In genomic region chr11:33871998-33872715, GRCm38 (mm10) we compare ENCODE assay signal across 9 mouse cellular contexts.
A peak's percentile ranks its signal among the peaks of the same experiment; 100 is the strongest.
DNase-seq lines count a peak whose midpoint lies in the region; ATAC-seq and TF ChIP-seq lines count a peak whose summit lies in the region.
"Had no signal": no experiment of that assay in that cellular context is flagged by ENCODE, and none has a peak within 500 bp of the region (broad histone marks: within the 10 kb centered on the region; RNA-seq: fewer than 3 reads in every experiment).

No protein-coding gene starts in this region.

- peaks cover 9% of the 10 kb centered on the region; the same call in 1 of the 2 replicates for H3K9me3 ChIP-seq in hindbrain, embryonic 12.5 days (replicated peaks)
- H3K9me3 ChIP-seq in hindbrain, embryonic 16.5 days (ENCODE audit: control insufficient read depth, low read length): no peaks in the 10 kb centered on the region
- no peaks in the 10 kb centered on the region for H3K9me3 ChIP-seq in limb, embryonic 14.5 days (ENCODE audit: control insufficient read depth, low read length)
- no peaks in the 10 kb centered on the region for H3K9me3 ChIP-seq in stomach, embryonic 15.5 days
- H3K9me3 ChIP-seq: hindbrain, embryonic 15.5 days had no signal

- no peak overlapping the region for H3K4me3 ChIP-seq in hindbrain, embryonic 12.5 days
- no peak overlapping the region for H3K4me3 ChIP-seq in hindbrain, embryonic 16.5 days (ENCODE audit: low read length)
- no peak overlapping the region for H3K4me3 ChIP-seq in limb, embryonic 14.5 days (replicated peaks; ENCODE audit: low read length)
- no peak overlapping the region for H3K4me3 ChIP-seq in stomach, embryonic 15.5 days (replicated peaks)
- H3K4me3 ChIP-seq: hindbrain, embryonic 15.5 days had no signal

- ATAC-seq in hindbrain, embryonic 12.5 days (ENCODE audit: low FRiP score): 0 out of 2 replicates have a peak, but pooled peaks have one; percentile 16
- ATAC-seq in hindbrain, embryonic 16.5 days: no peak
- 0 out of 2 replicates have a peak, but pooled peaks have one; percentile 37 for ATAC-seq in erythroblast, adult 5-6 weeks (replicated peaks; ENCODE audit: low FRiP score, poor library complexity, severe bottlenecking)
- ATAC-seq in limb, embryonic 14.5 days (ENCODE audit: low FRiP score, low read depth): no peak; the same call in 1 of the 2 replicates
- 0 out of 2 replicates have a peak, but pooled peaks have one; percentile 24 for ATAC-seq in stomach, embryonic 15.5 days (ENCODE audit: insufficient read depth, low FRiP score, low read depth)

- no peak overlapping the region for H3K9ac ChIP-seq in hindbrain, embryonic 12.5 days
- no peak overlapping the region for H3K9ac ChIP-seq in hindbrain, embryonic 16.5 days (ENCODE audit: low read depth, low read length)
- H3K9ac ChIP-seq in limb, embryonic 14.5 days (ENCODE audit: low read depth, low read length, severe bottlenecking): no peak overlapping the region
- H3K9ac ChIP-seq in stomach, embryonic 15.5 days: no peak overlapping the region
- H3K9ac ChIP-seq: hindbrain, embryonic 15.5 days had no signal

- DNase-seq in limb, embryonic 14.5 days (ENCODE audit: low spot score): peak; percentile 24
- DNase-seq in layer of hippocampus, adult 9-10 months (ENCODE audit: low spot score): no peak
- DNase-seq in cerebellum, postnatal 10 days: no peak
- no peak for DNase-seq in left cerebral cortex, adult 18-20 months (ENCODE audit: low spot score in 2 of 2)

- no peak for TF ChIP-seq POLR2A in limb, embryonic 14.5 days (IDR thresholded peaks at IDR 0.05; ENCODE audit: borderline replicate concordance, extremely low read depth, insufficient read depth, insufficient read length)

- 0 out of 2 replicates have a peak overlapping the region, but pooled peaks have one; percentile 30 for H3K27ac ChIP-seq in hindbrain, embryonic 12.5 days
- H3K27ac ChIP-seq in hindbrain, embryonic 16.5 days (ENCODE audit: low read depth, low read length): no peak overlapping the region
- no peak overlapping the region for H3K27ac ChIP-seq in limb, embryonic 14.5 days (replicated peaks; ENCODE audit: low read depth, low read length)
- peak overlapping the region; percentile 84 for H3K27ac ChIP-seq in stomach, embryonic 15.5 days
- H3K27ac ChIP-seq: hindbrain, embryonic 15.5 days had no signal

- no peak overlapping the region for H3K4me2 ChIP-seq in hindbrain, embryonic 12.5 days (replicated peaks)
- H3K4me2 ChIP-seq in hindbrain, embryonic 16.5 days (ENCODE audit: low read length): no peak overlapping the region
- no peak overlapping the region for H3K4me2 ChIP-seq in limb, embryonic 14.5 days (replicated peaks; ENCODE audit: low read depth, low read length, severe bottlenecking)
- H3K4me2 ChIP-seq in stomach, embryonic 15.5 days: no peak overlapping the region
- H3K4me2 ChIP-seq: hindbrain, embryonic 15.5 days had no signal

- WGBS in hindbrain, embryonic 12.5 days: 57% methylated on average over 9 of the region's 9 CpGs
- 53% methylated on average over 9 of the region's 9 CpGs for WGBS in hindbrain, embryonic 16.5 days
- WGBS in limb, embryonic 14.5 days: 26% methylated on average over 9 of the region's 9 CpGs
- 18% methylated on average over 9 of the region's 9 CpGs for WGBS in stomach, embryonic 15.5 days

- H3K27me3 ChIP-seq in hindbrain, embryonic 12.5 days: no peaks in the 10 kb centered on the region
- no peaks in the 10 kb centered on the region for H3K27me3 ChIP-seq in hindbrain, embryonic 16.5 days (replicated peaks; ENCODE audit: control insufficient read depth, insufficient read depth, low read length)
- H3K27me3 ChIP-seq in limb, embryonic 14.5 days (ENCODE audit: control insufficient read depth, insufficient read depth, low read length): no peaks in the 10 kb centered on the region
- H3K27me3 ChIP-seq in stomach, embryonic 15.5 days (replicated peaks): no peaks in the 10 kb centered on the region
- H3K27me3 ChIP-seq: hindbrain, embryonic 15.5 days had no signal

- H3K36me3 ChIP-seq in hindbrain, embryonic 12.5 days: no peaks in the 10 kb centered on the region
- H3K36me3 ChIP-seq in hindbrain, embryonic 16.5 days (ENCODE audit: control insufficient read depth, insufficient read depth, low read length): no peaks in the 10 kb centered on the region
- no peaks in the 10 kb centered on the region for H3K36me3 ChIP-seq in limb, embryonic 14.5 days (ENCODE audit: control insufficient read depth, insufficient read depth, low read length)
- no peaks in the 10 kb centered on the region for H3K36me3 ChIP-seq in stomach, embryonic 15.5 days
- H3K36me3 ChIP-seq: hindbrain, embryonic 15.5 days had no signal

- peaks cover 12% of the 10 kb centered on the region for H3K4me1 ChIP-seq in hindbrain, embryonic 12.5 days
- peaks cover 6% of the 10 kb centered on the region for H3K4me1 ChIP-seq in hindbrain, embryonic 16.5 days (ENCODE audit: control insufficient read depth, insufficient read depth, low read depth, low read length)
- H3K4me1 ChIP-seq in limb, embryonic 14.5 days (ENCODE audit: control insufficient read depth, insufficient read depth, low read length): peaks cover 8% of the 10 kb centered on the region
- peaks cover 20% of the 10 kb centered on the region for H3K4me1 ChIP-seq in stomach, embryonic 15.5 days

Comparison
In these comparisons a context has a peak if more than half of its experiments do, and no peak if none do; other contexts are left out.
1. ATAC-seq: peak in hindbrain, embryonic 12.5 days (single experiment), erythroblast, adult 5-6 weeks (single experiment) and stomach, embryonic 15.5 days (single experiment); none in hindbrain, embryonic 16.5 days (single experiment) and limb, embryonic 14.5 days (single experiment).
2. H3K27ac ChIP-seq: peak in hindbrain, embryonic 12.5 days (single experiment) and stomach, embryonic 15.5 days (single experiment); none in hindbrain, embryonic 16.5 days (single experiment) and limb, embryonic 14.5 days (single experiment).